Mouse (Mus musculus) E14TG2a.4 (cell line): ENCODE measurements around the gene Kat7.

Experiments used
- CTCF ChIP-seq: conservative IDR thresholded peaks from 2 replicates; pipeline ENCODE4 v1.5.1; 2014; ENCODE audit warnings: low read length
- POU5F1 ChIP-seq: IDR thresholded peaks from 2 replicates; pipeline ENCODE4 v1.6.1; 2014; ENCODE audit warnings: low read length, borderline replicate concordance

GRCm38 (mm10) chr11:95344181-95344580, 34.1 kb upstream of the Kat7 start:
- TF ChIP-seq CTCF (no peak), POU5F1 (no peak)
